Mouse (Mus musculus): ENCODE data around the gene Efnb3. TPM values are rescaled to one million over a fixed set of nuclear protein-coding genes. Genes with fewer than 3 reads are reported as not detected.
A peak's percentile ranks its signal among the peaks of the same experiment; 100 is the strongest.

The Efnb3 gene
- polyA plus RNA-seq (2015; fragmentation: Nextera tagmentation; extraction: Ambion mirVana), result 104 and 132 TPM in 2 replicates

DNA sequence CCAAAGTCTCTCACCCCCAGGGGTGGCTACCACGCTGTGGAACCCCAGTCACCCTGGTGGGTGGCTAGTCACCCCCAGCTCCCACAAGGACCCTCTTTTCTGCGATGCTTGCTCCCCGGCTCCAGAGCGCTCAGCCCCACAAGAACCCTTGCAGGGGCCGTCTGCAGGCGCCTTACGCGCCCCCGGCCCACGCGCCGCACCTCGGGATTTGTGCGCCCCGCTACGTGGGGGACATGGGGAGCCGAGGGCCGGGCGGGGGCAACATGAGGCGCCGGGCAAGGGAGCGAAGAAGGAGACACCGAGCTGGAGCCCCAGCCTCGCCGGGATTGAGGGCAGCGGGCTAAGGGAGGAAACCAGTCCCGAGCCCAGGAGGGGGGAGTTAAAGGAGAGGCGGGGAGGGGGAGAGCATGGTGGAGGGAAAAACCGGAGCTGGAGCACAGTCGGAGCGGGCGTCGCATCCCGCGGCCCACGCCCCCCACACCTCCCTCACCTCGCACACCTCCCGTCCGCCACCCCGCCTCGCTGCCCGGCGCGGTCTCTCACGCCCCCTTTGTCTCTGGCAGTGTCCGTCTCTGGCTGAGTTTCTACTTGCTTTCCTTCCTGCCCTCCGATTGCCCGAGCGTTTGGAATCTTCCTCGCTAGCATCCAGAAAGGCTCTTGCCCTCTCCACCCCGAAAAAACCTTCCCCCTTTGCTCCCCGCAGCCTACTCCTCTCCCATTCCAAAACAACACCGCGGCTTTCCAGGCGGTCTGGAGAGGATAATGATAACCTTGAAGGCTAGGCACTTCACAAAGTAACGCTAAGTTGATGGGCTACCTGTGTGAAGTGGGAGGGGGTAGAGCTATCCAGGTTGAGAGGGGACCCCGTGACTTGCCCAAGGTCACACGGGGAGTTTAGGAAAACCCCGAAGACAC, at the start of gene Efnb3:
Gene Efnb3 (minus strand): TSS at position 355 of the 915 bp plus-strand sequence.
- H3K9ac ChIP-seq (ENCODE audit: low read depth, low read length), result peak within 1 kb of the TSS; percentile 88
- H3K27me3 ChIP-seq (replicated peaks; ENCODE audit: control insufficient read depth, insufficient read depth, low read length), result no peaks in the 10 kb centered on the region
- WGBS, result under 1% methylated on average over 46 of the region's 59 CpGs
- ATAC-seq, result peak; percentile 60
- H3K4me1 ChIP-seq (ENCODE audit: control insufficient read depth, insufficient read depth, low read depth, low read length), result peaks cover 50% of the 10 kb centered on the region
- no peaks in the 10 kb centered on the region for H3K9me3 ChIP-seq (ENCODE audit: control insufficient read depth, low read length)
- peak within 1 kb of the TSS; percentile 92 for H3K4me2 ChIP-seq (ENCODE audit: low read length)
- peak within 1 kb of the TSS; percentile 74 for H3K27ac ChIP-seq (ENCODE audit: low read depth, low read length)
- H3K36me3 ChIP-seq (ENCODE audit: control insufficient read depth, insufficient read depth, low read length), result peaks cover 5% of the 10 kb centered on the region
- H3K4me3 ChIP-seq (ENCODE audit: low read length), result peak within 1 kb of the TSS; percentile 66

GRCm38 (mm10) chr11:69609416-69609815, 49.4 kb upstream of the Efnb3 start:
- H3K27ac ChIP-seq (ENCODE audit: low read depth, low read length), result no peak overlapping the region
- no peak for ATAC-seq
- no peaks in the 10 kb centered on the region for H3K27me3 ChIP-seq (replicated peaks; ENCODE audit: control insufficient read depth, insufficient read depth, low read length)
- no peaks in the 10 kb centered on the region for H3K9me3 ChIP-seq (ENCODE audit: control insufficient read depth, low read length)
- WGBS, result 62% methylated on average over 7 of the region's 7 CpGs
- no peak overlapping the region for H3K9ac ChIP-seq (ENCODE audit: low read depth, low read length)
- no peaks in the 10 kb centered on the region for H3K36me3 ChIP-seq (ENCODE audit: control insufficient read depth, insufficient read depth, low read length)
- no peaks in the 10 kb centered on the region for H3K4me1 ChIP-seq (ENCODE audit: control insufficient read depth, insufficient read depth, low read depth, low read length)
- H3K4me2 ChIP-seq (ENCODE audit: low read length), result no peak overlapping the region
- H3K4me3 ChIP-seq (ENCODE audit: low read length), result no peak overlapping the region

DNA sequence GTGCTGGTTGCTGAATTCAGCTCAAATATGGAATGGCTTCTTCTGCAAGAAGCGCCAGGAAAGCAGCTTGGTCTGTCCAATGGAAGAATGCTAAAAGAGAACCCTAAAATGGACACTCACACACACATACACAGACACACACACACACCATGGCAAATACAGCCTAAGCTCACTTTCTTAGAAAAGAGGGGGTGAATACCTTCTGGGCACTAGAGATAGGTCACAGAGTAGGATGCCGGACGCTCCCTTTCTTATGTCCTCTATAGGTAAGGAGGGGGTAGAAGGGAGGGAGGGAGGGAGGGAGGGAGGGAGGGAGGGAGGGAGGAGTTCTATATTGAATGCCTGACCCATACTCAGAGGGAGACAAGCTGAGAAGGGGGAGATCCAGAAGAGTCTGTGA, 48.5 kb upstream of the Efnb3 start:
- H3K27me3 ChIP-seq (replicated peaks; ENCODE audit: control insufficient read depth, insufficient read depth, low read length), result no peaks in the 10 kb centered on the region
- no peak overlapping the region for H3K4me3 ChIP-seq (ENCODE audit: low read length)
- no peak overlapping the region for H3K4me2 ChIP-seq (ENCODE audit: low read length)
- no peak overlapping the region for H3K9ac ChIP-seq (ENCODE audit: low read depth, low read length)
- no peaks in the 10 kb centered on the region for H3K36me3 ChIP-seq (ENCODE audit: control insufficient read depth, insufficient read depth, low read length)
- no peak overlapping the region for H3K27ac ChIP-seq (ENCODE audit: low read depth, low read length)
- 95% methylated on average over 3 of the region's 3 CpGs for WGBS
- peaks cover 7% of the 10 kb centered on the region; the same call in 1 of the 2 replicates for H3K4me1 ChIP-seq (ENCODE audit: control insufficient read depth, insufficient read depth, low read depth, low read length)
- ATAC-seq, result no peak
- no peaks in the 10 kb centered on the region for H3K9me3 ChIP-seq (ENCODE audit: control insufficient read depth, low read length)

- H3K27ac ChIP-seq (ENCODE audit: low read depth, low read length), result no peak overlapping the region
- H3K4me2 ChIP-seq (ENCODE audit: low read length), result no peak overlapping the region
- H3K9ac ChIP-seq (ENCODE audit: low read depth, low read length), result no peak overlapping the region
- H3K9me3 ChIP-seq (ENCODE audit: control insufficient read depth, low read length), result no peaks in the 10 kb centered on the region
- 77% methylated on average over 2 of the region's 2 CpGs for WGBS
- no peaks in the 10 kb centered on the region for H3K27me3 ChIP-seq (replicated peaks; ENCODE audit: control insufficient read depth, insufficient read depth, low read length)
- no peak for ATAC-seq
- H3K4me1 ChIP-seq (ENCODE audit: control insufficient read depth, insufficient read depth, low read depth, low read length), result peaks cover 12% of the 10 kb centered on the region; the same call in 1 of the 2 replicates
- H3K36me3 ChIP-seq (ENCODE audit: control insufficient read depth, insufficient read depth, low read length), result peaks cover 4% of the 10 kb centered on the region; the same call in 1 of the 2 replicates
- H3K4me3 ChIP-seq (ENCODE audit: low read length), result no peak overlapping the region
These were observed 46.8 kb upstream of the Efnb3 start for GRCm38 (mm10) chr11:69606832-69607231.

DNA sequence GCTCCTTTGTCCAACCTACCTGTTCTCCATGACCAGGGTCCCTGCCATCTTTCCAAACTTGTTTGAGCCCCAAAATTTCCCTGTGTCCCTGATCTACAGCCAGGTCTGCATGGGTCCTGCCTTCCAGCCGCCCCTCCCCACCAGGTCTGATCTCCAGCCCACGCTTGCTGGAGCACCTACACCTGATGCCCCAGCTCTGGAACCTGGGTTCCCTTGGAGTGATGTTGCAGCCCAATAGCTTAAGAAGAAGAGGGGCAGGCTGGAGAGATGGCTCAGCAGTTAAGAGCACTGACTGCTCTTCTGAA, 46.4 kb upstream of the Efnb3 start:
- H3K9me3 ChIP-seq (ENCODE audit: control insufficient read depth, low read length), result no peaks in the 10 kb centered on the region
- peaks cover 12% of the 10 kb centered on the region; the same call in 1 of the 2 replicates for H3K4me1 ChIP-seq (ENCODE audit: control insufficient read depth, insufficient read depth, low read depth, low read length)
- no peak for ATAC-seq
- no peak overlapping the region for H3K9ac ChIP-seq (ENCODE audit: low read depth, low read length)
- WGBS, result 67% methylated on average over 2 of the region's 2 CpGs
- peak overlapping the region; percentile 37 for H3K27ac ChIP-seq (ENCODE audit: low read depth, low read length)
- no peaks in the 10 kb centered on the region for H3K27me3 ChIP-seq (replicated peaks; ENCODE audit: control insufficient read depth, insufficient read depth, low read length)
- H3K4me2 ChIP-seq (ENCODE audit: low read length), result peak overlapping the region; percentile 76
- H3K36me3 ChIP-seq (ENCODE audit: control insufficient read depth, insufficient read depth, low read length), result peaks cover 7% of the 10 kb centered on the region; the same call in 1 of the 2 replicates
- H3K4me3 ChIP-seq (ENCODE audit: low read length), result peak overlapping the region; percentile 75

DNA sequence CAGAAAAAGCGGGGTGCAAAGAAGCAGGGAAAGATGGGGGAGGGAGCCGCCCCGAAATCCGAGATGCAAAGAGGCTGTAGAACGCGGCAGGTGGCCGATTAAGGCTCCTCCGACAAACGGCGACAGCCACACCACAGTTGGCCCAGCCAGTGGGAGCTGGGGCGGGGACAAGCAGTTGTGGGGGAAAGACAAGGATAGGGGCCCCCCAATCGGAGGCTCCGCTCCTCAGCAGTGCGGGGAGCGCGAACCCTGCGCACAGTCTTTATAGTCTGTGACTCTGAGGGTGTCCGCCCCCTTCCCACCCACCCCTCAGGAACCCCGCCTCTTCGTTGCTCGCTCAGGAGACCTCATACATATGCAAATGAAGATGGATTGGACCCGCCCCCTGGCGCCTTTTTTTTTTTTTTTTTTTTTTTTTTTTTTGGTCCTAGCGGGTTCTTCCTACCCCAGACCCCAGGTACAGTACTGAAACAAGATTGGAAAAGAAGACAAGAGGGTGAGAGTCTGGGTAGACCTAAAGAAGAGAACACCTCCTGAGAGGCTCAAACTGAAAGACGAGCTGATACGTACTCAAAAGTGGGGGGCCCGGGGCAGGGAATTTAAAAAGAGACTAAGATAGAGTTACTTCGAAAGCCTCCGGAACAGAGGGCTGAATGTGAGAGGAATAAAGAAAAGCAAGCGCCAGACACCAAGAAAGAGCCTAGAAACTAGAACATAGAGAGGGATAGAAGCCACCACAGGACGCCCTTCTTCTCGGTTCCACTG, 45.9 kb upstream of the Efnb3 start, which contains the start of gene Atp1b2:
Gene Atp1b2 (minus strand): TSS at position 217 of the 765 bp plus-strand sequence.
- peak within 1 kb of the TSS; percentile 75 for H3K4me3 ChIP-seq (ENCODE audit: low read length)
- peak within 1 kb of the TSS; percentile 87 for H3K9ac ChIP-seq (ENCODE audit: low read depth, low read length)
- no peaks in the 10 kb centered on the region for H3K27me3 ChIP-seq (replicated peaks; ENCODE audit: control insufficient read depth, insufficient read depth, low read length)
- H3K4me1 ChIP-seq (ENCODE audit: control insufficient read depth, insufficient read depth, low read depth, low read length), result peaks cover 13% of the 10 kb centered on the region; the same call in 1 of the 2 replicates
- H3K36me3 ChIP-seq (ENCODE audit: control insufficient read depth, insufficient read depth, low read length), result peaks cover 8% of the 10 kb centered on the region; the same call in 1 of the 2 replicates
- no peaks in the 10 kb centered on the region for H3K9me3 ChIP-seq (ENCODE audit: control insufficient read depth, low read length)
- peak; percentile 93 for ATAC-seq
- WGBS, result 2% methylated on average over 32 of the region's 32 CpGs
- peak within 1 kb of the TSS; percentile 76 for H3K4me2 ChIP-seq (ENCODE audit: low read length)
- peak within 1 kb of the TSS; percentile 87 for H3K27ac ChIP-seq (ENCODE audit: low read depth, low read length)

GRCm38 (mm10) chr11:69604795-69605664, 45.0 kb upstream of the Efnb3 start:
- peak overlapping the region; percentile 87 for H3K27ac ChIP-seq (ENCODE audit: low read depth, low read length)
- H3K36me3 ChIP-seq (ENCODE audit: control insufficient read depth, insufficient read depth, low read length), result peaks cover 10% of the 10 kb centered on the region; the same call in 1 of the 2 replicates
- under 1% methylated on average over 55 of the region's 73 CpGs for WGBS
- peak overlapping the region; percentile 75 for H3K4me3 ChIP-seq (ENCODE audit: low read length)
- no peaks in the 10 kb centered on the region for H3K27me3 ChIP-seq (replicated peaks; ENCODE audit: control insufficient read depth, insufficient read depth, low read length)
- no peaks in the 10 kb centered on the region for H3K9me3 ChIP-seq (ENCODE audit: control insufficient read depth, low read length)
- peak overlapping the region; percentile 76 for H3K4me2 ChIP-seq (ENCODE audit: low read length)
- peak overlapping the region; percentile 87 for H3K9ac ChIP-seq (ENCODE audit: low read depth, low read length)
- peak; percentile 44 for ATAC-seq
- H3K4me1 ChIP-seq (ENCODE audit: control insufficient read depth, insufficient read depth, low read depth, low read length), result peaks cover 19% of the 10 kb centered on the region; the same call in 1 of the 2 replicates

DNA sequence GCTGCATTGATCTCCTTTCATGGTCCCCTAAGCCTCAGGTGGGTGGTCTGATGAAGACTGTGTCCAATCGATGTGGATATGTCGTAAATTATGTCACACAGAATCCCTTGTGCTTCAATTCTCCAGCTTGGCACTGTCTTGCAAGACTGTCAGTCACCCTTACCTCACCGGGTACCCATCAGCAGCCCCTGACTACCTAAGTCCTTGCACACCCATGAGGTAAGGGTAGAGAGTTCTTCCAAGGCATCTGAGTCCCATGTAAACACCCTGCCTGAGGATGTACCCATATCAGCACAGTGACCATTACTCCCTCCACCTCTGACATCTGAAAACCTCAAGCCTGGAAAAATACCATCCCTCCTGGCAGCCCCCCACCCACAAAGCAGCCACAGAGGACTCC, 44.3 kb upstream of the Efnb3 start:
- H3K27ac ChIP-seq (ENCODE audit: low read depth, low read length), result peak overlapping the region; percentile 87
- peak overlapping the region; percentile 87 for H3K9ac ChIP-seq (ENCODE audit: low read depth, low read length)
- WGBS, result 43% methylated on average over 3 of the region's 3 CpGs
- peaks cover 19% of the 10 kb centered on the region; the same call in 1 of the 2 replicates for H3K4me1 ChIP-seq (ENCODE audit: control insufficient read depth, insufficient read depth, low read depth, low read length)
- peak overlapping the region; percentile 76 for H3K4me2 ChIP-seq (ENCODE audit: low read length)
- H3K4me3 ChIP-seq (ENCODE audit: low read length), result peak overlapping the region; percentile 75
- no peaks in the 10 kb centered on the region for H3K9me3 ChIP-seq (ENCODE audit: control insufficient read depth, low read length)
- H3K27me3 ChIP-seq (replicated peaks; ENCODE audit: control insufficient read depth, insufficient read depth, low read length), result no peaks in the 10 kb centered on the region
- ATAC-seq, result no peak
- peaks cover 10% of the 10 kb centered on the region; the same call in 1 of the 2 replicates for H3K36me3 ChIP-seq (ENCODE audit: control insufficient read depth, insufficient read depth, low read length)
